In the genomic region with DNA sequence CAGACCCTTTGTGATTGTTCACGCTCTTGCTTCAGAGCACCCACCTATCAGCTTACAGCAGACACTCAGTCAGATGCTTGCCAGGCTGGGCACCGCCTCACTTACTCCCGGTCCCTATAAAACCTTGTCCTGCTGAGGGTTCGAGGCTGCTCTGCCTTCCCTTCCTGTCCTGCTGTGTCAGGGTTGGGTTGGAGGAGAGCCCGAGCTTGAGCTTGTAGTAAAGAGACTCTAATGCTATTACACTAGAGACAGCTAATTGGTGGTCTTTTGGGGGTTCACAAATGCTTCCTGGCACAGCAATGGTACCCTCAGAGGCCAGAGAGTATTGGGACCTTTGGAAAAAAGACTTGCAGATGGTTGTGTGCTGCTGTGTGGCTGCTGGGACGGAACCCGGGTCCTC, we compare ENCODE assay signal across 22 mouse cellular contexts.
"Had no signal": no experiment of that assay in that cellular context is flagged by ENCODE, and none has a peak within 500 bp of the region (broad histone marks: within the 10 kb centered on the region; RNA-seq: fewer than 3 reads in every experiment).

No protein-coding gene starts in this region.

- ATAC-seq: liver, postnatal 0 days; lung, postnatal 0 days; midbrain, embryonic 15.5 days had no signal

- H3K27me3 ChIP-seq: limb, embryonic 12.5 days; limb, embryonic 15.5 days; midbrain, embryonic 12.5 days; midbrain, embryonic 15.5 days; neural tube, embryonic 12.5 days; neural tube, embryonic 15.5 days had no signal

- H3K27ac ChIP-seq: layer of hippocampus, adult 2 months; limb, embryonic 12.5 days; limb, embryonic 15.5 days; liver, embryonic 14.5 days; macrophage; midbrain, embryonic 12.5 days; midbrain, embryonic 15.5 days; neural tube, embryonic 12.5 days; neural tube, embryonic 15.5 days; stomach, postnatal 0 days had no signal

- H3K4me1 ChIP-seq: neural tube, embryonic 12.5 days had no signal

- H3K4me2 ChIP-seq: limb, embryonic 12.5 days; limb, embryonic 15.5 days; liver, embryonic 11.5 days; lung, embryonic 14.5 days; midbrain, embryonic 12.5 days; midbrain, embryonic 15.5 days; neural tube, embryonic 12.5 days; neural tube, embryonic 15.5 days had no signal

- DNase-seq: kidney, postnatal 25 days; layer of hippocampus, adult 9-11 months; liver, postnatal 0 days; lung, embryonic 14.5 days; right cerebral cortex, adult 18-20 months; right cerebral cortex, postnatal 14 days; right cerebral cortex, postnatal 4 days; thymus, adult 2 months; thymus, postnatal 14 days; thymus, postnatal 4 days had no signal

- H3K9me3 ChIP-seq: limb, embryonic 12.5 days; limb, embryonic 15.5 days; midbrain, embryonic 12.5 days; midbrain, embryonic 15.5 days; neural tube, embryonic 12.5 days; neural tube, embryonic 15.5 days had no signal

- H3K36me3 ChIP-seq: limb, embryonic 12.5 days; limb, embryonic 15.5 days; midbrain, embryonic 12.5 days; midbrain, embryonic 15.5 days; neural tube, embryonic 12.5 days; neural tube, embryonic 15.5 days had no signal

- H3K4me3 ChIP-seq: layer of hippocampus, adult 2 months; limb, embryonic 12.5 days; limb, embryonic 15.5 days; midbrain, embryonic 12.5 days; midbrain, embryonic 15.5 days; neural tube, embryonic 12.5 days; neural tube, embryonic 15.5 days had no signal

- H3K9ac ChIP-seq: limb, embryonic 12.5 days; limb, embryonic 15.5 days; liver, embryonic 14.5 days; liver, postnatal 0 days; lung, embryonic 14.5 days; midbrain, embryonic 12.5 days; midbrain, embryonic 15.5 days; neural tube, embryonic 12.5 days; neural tube, embryonic 15.5 days had no signal
